Mouse (Mus musculus): ENCODE measurements at regions not wholly inside any gene's neighbourhood (a gene's known extent, or its start where the extent isn't known, plus 50 kb on each side); places are given as distances from the start of the nearest gene placed in this dataset.

DNA sequence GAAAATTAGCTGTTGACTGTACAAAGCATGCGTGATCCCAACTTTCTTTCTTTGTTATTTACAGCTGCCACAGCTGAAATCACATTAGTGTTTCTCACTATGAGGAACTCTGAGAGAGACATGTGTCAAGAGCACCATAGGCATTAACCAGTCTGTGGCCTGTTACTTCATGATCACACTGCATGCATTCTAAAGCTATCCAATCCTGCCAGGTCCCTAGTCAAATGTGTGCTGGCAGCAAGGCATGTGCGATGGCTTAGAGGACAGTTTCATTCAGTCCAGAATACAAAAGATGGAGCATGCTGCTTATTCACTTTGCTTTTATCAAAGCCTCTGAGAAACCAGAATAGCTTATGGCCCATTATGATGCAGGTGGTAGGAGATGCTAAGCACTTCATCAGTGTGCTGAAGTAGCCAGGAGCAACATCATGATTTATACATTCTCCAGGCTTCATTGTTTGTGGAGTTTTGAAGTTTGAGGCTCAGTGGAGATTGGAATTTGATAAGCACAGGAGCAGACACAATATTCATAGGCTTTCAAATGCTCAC is 882.9 kb upstream of the Lrrn3 start:
- no peak for DNase-seq

DNA sequence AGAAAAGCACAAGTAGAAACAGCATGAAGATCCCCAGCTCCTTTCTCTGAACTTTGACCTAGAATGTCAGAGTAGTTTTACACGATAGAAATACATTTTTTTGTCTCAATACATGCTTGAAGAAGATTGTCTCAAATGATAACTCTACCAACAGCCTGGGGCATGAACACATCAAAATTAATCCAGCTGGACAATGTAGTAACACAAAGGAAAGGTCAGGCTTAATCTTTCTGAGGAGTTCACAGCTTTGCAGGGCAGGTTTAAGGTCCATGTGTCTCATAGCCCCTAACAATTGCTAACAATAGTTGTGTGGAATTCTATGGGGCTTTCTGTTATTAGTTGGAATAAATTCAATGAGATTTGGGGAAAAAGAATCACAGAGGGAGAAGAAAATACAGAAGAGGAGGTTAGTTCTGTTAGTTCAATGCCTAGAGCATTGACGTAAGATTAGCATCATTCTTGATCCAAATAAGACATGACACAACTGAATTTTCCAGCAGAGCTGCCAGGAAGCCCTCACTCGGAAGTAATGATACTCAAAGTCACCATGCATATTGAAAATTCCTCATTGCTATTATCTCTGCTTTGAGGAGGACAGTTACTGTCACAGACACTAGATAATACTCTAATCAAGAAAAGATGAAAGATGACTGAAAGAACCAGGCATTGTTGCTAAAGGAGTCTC is 852.9 kb upstream of the Lrrn3 start:
- DNase-seq: no peak

DNA sequence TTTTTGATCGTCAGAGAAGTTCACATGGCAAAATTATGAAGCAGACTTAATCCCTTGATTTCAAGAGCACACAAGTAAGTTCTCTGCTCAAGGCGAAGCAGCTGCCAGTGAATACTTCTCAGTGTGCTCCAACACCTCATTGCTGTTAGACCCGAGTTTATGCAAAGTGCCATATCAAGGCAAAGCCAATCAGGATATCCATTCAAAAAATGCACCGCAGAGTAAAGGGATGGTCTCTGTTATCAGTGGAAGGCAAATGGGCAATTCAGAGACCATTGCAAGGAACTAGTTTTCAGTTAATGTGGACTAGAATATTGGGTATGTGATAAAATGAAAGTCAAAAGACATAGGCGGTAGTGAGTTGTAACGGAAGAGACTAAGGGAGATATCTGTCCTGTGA is 820.2 kb upstream of the Lrrn3 start:
- no peak for DNase-seq

DNA sequence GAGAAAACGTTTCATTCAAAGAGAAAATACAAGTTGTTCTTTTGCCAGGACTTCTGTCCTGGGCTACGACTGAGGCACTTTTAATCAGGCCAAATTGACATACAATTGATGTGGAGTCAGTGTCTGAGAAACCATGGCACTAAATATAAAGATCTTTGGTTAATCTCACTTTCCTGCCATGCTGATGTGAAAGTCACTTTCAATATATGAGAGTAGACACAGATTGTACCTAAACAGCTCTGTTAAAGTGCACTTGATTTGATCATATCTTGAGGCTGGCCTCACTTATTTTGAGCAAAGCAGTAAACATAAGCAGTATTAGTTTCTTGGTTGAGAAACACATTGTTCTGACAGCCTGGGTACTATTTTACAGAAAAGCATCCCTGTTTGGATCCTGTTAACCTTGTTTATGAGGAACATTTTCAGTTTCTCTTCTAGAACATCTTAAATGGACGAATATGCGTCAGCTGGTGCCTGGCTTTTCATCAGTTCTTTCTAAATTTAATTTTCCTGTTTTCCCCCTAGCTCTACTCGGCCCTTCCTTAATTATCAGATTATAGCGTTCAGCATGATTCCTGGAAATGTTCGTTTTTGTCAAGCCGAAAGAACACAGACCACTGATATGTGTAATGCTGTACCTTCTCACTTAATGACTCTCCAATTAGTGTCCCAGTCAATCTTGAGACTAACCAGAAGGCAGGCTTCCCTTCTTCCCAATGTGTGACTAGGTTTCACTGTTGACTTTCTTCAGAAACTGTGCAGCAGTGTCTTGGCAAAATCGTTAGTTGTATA is 791.2 kb upstream of the Lrrn3 start:
- DNase-seq: no peak

DNA sequence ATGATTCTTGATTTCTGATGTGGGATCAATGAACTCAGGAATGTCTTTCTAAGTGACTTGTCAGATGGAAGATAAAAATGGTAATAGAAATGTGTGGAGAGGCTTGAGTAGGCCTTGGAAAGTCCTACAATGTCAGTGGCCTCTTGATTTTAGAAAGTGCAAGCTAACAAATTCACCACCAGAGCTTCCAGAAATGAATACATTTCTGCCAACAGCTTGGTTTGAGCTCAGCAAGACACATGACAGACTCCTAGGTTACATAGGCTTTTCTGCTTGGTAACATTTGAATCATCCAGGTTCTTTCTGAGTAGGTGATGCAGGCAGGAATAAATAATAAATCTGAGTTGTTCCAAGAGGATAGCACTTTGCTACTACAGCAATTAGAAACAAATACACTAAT is 764.2 kb upstream of the Lrrn3 start:
- DNase-seq: no peak

DNA sequence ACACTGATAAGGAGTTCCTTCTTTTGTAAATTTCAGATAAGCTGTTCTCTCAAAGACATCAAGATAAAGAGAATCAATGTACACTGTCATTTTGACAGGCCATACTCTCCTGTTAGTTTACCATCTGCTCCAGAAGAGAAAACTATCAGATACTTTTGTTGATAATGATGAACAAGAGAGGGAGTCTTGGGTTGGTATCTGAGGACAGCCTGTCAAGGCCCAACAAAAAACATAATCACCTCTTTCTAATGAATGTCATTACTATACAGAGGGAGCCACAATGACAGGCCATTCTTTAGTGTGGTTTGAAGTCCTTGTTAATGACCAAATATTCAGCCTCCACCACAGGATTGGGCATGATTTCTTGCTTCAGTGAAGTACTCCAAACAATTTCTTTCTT is 743.0 kb upstream of the Lrrn3 start:
- no peak for DNase-seq

DNA sequence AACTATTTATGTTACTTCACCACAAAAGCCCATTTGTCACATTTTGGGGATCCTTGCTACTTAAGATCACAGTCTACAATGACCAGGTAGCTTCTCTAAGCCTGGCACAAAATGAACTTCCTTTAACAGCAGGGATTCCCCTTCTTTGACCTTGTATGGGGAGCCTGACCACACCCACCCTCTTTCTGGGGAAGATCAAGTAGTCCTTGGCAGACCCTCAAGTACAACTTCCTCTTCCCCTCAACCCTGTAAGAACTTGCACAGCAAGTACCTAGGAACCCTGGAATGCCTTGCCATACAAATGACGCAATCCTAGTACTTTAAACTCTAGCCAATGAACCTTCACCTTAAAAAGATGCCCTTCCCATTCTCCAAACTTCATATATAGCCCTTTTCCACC is 695.4 kb upstream of the Lrrn3 start:
- DNase-seq: no peak

DNA sequence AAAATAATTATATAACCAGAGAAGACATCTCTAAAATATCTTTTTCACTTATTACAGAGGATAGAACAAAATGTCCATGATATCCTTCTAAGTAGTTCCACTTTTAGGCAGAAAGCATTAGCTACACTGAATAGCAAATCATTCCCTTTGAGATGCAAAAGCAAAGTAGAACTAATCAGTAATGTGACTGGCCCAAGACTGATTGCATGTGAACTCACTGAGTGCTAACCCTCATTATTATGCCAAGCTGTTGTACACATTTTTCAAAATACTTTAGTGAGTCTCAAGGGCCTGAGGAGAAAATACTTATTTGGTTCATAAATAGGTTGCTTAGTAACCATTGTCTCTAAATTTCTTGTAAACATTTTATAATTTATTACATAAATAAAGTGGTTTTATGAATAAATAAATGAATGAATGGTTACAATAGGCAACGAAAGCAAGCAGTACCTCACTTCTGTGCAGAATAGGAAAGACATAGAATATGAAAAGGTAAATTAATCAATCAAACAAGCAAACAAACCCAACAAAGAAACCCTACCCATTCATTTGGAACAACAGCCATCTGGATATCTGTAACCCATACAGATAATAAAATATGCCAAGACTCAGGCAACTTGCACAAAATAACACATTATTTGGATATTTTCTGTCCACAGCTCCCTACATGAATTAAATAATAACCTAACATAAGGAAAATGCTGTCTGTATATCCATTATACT is 693.9 kb upstream of the Lrrn3 start:
- DNase-seq: no peak

DNA sequence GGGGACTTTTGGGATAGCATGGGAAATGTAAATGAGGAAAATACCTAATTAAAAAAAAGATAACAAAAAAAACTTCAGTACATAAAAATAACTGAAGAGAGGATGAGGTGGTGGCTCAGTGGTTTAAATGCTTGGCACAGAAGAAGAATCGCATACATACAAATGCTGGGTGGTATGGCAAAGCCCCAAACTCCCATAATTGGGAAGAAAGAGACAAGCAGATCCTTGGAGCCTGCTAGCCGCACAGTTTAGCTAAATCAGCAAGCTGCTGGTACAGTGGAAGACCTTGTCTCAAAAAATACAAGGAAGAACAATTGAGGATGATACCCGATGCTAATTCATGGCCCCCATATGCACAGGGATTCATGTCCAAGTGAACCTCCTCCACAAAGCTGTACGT is 661.7 kb upstream of the Lrrn3 start:
- no peak for DNase-seq

DNA sequence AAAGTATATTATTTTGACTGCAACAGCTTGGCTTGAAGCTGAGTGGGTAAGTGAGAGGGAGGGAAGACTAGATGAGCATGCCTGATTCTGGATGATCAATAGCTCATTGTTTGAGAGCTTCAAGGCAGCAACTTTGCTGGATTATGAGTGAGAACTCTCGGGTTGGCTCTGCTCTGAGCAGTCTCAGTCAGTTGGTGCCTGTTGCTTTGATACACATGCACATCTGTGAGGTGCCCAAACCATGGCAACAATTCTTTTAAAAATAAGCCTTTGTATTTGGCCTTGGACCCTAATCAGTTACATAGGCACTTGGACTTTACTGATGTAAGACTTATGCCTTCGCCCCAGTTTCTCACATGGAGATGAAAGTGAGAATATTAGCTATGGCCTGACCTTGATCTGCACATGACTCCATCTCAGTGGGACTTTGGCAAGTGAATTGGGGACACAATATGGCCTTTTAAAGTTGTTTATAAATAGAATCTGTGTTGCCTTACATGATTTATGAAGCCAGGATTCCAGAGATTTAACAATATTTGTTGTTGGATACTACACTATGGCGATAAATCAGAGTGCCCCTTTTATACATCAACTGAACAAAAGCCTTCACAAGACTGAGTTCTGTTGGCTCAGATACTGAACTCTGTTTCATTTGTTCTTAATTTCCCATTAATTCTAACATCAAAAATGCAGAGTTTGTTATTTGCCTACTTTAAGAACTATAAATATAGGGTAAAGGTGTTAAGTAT is 652.6 kb upstream of the Lrrn3 start:
- no peak for DNase-seq

DNA sequence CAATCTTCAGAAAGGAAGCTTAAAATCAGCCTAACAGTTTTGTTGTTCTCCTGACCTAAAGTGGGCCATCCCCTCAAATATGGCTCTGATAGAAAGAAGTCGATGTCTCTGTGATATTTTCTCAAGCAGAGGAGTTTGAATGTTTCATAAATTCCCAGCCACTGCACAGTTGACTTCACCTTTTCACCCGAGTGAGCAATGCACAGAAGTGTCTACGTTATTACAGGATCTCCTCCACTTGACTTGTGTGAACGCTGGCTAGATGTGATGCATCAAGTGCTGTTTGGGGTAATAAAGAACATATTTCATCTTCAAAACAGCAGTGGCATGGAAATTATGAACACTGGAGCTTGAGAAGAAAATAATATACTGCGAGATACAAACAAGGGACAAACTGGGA is 651.9 kb upstream of the Lrrn3 start:
- no peak for DNase-seq

DNA sequence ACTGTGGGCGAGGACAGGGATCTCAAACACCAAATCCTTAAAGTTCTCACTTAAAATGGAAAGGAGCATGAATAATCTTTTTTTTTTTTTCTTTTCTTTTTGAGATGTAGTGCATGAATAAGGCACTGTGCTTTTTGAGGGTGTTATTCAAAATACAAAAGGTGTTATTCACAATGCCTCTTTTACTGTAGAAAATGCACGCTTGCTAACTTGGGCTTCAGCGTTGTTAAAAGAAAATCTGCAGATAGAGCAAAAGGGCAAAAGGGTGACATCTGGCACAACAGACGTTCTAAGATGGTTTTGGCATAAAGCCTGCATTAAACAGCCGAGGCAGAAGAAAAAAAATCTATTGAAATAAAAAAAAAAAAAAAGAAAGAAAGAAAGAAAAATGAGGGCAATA is 651.5 kb upstream of the Lrrn3 start:
- no peak for DNase-seq

DNA sequence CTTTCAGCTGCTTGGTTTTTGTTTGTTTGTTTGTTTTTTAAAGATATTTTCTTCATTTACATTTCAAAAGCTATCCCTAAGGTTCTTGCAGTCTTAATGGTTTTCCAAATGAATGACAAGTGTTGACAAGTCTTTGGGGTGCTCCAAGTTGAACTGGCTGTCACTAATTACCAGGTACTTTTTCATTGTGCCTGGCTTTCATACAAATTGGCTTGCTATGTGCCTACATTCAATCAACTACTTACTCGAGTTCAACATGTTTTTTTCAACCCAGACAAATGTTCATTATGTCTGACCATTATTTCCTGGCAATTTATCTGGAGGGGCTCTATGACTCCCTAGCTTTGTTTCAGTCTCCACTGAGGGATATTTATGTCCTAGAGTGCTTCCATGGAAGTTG is 614.0 kb upstream of the Lrrn3 start:
- DNase-seq: no peak

DNA sequence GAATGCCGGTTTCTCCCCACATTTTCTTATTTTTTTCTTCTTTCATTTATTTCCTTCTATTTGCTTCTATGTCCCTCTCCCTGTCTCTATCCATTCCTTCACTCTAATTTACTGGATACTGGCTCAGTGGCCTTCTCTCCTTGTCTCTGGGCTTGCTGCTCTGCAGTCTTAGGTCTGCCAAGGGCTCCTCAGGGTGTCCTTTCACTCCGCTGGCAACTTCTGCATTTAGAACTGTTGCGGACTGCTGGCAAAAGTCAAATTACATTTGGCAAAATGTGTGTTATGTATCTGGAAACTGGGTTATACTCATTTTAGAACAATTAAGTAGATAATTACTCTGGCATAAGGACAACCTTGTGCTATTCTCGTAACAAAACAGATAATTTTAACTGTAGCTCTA is 584.2 kb upstream of the Lrrn3 start:
- no peak for DNase-seq

DNA sequence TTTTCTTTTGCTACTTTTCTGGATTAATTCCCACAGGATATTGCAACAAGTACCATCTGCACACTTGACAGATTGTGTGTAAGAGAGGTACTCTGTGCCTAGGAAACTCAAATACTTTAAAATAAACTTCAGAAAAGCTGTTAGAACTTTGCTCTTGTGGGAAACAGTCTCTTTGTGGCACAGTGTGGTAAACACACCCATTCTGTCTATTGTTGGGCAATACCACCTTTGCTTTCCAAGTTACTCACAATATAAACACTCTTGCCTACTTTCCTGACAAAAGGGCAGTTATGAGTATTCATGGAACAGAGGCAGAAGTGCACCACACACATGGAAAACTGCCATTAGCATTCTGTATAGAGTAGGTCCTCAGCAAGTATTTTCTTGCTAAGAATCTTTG is 577.5 kb upstream of the Lrrn3 start:
- DNase-seq: no peak

DNA sequence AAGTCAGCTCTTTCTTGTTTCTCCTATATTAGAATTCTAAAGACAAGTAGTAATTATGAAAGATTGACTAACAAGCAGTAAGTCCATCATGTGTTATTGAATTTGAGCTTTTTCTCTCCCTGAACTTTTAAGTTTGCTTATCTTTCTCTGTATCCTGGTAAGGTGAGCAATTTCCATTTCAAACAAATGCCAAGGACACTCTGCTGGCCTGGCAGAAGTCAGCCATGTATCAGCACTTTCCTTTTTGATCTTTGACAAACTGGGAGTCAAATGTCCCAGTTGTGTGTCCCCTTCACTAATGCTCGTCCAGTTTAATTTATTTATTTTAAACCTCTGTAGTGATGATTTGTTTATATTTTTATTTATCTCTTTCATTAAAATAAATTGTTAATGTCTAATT is 562.8 kb upstream of the Lrrn3 start:
- no peak for DNase-seq

DNA sequence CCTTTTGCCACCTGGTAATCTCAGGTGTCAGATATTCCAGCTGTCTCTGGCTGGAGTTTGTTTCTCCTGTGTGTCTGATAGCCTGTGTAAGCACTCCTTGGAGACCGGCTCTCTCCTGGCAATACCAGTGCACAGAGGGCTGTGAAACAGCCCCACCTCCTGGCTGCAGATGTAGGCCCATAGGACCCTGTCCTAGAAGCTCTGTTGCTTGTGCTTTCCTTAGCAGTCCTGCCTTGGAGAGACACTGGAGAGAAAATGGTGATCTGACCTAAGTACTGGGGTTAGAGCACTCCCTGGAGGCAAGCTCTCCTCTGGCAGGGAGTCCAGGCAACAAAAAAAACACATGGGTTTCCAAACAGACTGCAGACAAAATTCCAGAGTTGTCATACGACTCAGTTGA is 541.6 kb upstream of the Lrrn3 start:
- DNase-seq: peak; percentile 4

DNA sequence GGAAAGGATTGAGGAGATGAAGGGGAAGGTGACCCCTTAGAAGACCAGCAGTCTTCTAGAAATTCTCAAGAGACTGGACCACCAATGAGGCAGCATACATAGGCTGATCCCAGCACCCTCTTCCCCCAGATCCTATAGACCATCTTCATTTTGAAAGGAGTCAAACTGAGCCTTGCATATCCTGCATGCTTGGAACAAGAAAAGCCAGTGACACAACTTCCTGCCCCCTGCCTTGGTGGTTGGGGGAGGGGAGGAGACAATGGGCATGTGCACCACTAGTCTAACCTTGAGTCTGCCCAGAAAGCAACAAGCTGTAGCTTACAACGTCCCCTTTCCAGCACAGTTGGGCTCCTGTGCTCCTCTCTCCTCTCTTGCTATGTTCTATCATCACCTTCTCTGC is 531.3 kb upstream of the Lrrn3 start:
- DNase-seq: no peak

DNA sequence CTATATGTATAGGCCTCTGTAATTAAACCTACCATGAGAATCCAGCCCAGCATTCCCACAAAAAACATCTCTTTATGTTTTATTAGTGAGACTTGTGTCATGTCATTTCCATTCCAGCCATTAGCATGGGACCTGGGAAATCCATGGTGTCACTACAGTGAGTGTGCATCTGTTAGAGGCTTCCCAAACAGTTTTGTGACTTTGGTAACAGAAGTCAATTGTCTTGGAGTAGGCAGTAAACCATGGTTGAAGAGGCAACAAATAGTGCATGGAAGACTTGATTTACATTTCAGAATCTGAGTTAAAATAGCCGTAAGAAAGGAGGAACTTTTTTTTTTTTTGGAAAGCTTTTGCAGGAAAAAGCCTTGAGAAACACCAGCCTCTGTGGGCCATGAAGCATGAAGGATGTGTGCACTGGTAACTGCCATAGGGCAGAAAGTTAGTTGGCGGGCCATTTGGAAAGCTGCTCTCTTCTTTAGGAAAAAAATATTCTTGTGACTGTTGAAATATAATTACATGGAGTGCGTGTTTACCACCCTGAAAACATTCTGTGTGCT is 522.7 kb upstream of the Lrrn3 start:
- no peak for DNase-seq

DNA sequence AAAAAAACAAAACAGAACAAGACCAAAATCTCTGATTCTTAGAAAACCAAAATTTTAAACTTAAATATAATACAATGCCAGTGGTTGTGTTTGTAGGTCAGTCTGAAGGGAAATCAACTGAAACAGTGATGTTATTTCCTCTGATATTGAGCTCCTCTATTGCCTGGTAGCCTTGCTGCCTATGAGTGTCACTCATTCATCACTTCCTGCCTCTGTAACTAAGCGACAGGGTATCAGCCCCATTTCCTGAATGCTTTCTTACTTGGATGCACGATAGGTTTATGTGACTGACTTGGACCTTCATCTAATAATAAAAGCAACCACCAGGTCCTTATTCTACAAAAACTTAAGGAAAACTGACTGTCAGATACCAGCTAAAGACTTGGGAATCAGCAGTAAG is 520.7 kb upstream of the Lrrn3 start:
- no peak for DNase-seq

Measured in liver (tissue).